Mouse (Mus musculus): ENCODE results near the gene Gm9913.

The Gm9913 gene

GRCm38 (mm10) chr2:125494831-125495812 lies 9.8 kb upstream of the Gm9913 start:
- ATAC-seq (ENCODE audit: insufficient number of reproducible peaks, low FRiP score, low TSS enrichment) = no peak

GRCm38 (mm10) chr2:125496696-125497095 lies 8.2 kb upstream of the Gm9913 start:
- 0 out of 2 replicates have a peak, but pooled peaks have one; percentile 22 for ATAC-seq (ENCODE audit: insufficient number of reproducible peaks, low FRiP score, low TSS enrichment)

GRCm38 (mm10) chr2:125498216-125498615 lies 6.7 kb upstream of the Gm9913 start:
- ATAC-seq (ENCODE audit: insufficient number of reproducible peaks, low FRiP score, low TSS enrichment) = no peak

- no peak for ATAC-seq (ENCODE audit: insufficient number of reproducible peaks, low FRiP score, low TSS enrichment)
Observed at GRCm38 (mm10) chr2:125501526-125501925, 3.4 kb upstream of the Gm9913 start.

GRCm38 (mm10) chr2:125505746-125506315 lies 942 bp downstream of the Gm9913 start:
- no peak for ATAC-seq (ENCODE audit: insufficient number of reproducible peaks, low FRiP score, low TSS enrichment)

- ATAC-seq (ENCODE audit: insufficient number of reproducible peaks, low FRiP score, low TSS enrichment) = no peak
Observed at GRCm38 (mm10) chr2:125506316-125507054, 1.6 kb downstream of the Gm9913 start.

- no peak for ATAC-seq (ENCODE audit: insufficient number of reproducible peaks, low FRiP score, low TSS enrichment)
Observed at GRCm38 (mm10) chr2:125507893-125508292, 3.0 kb downstream of the Gm9913 start, which contains the start of gene Fbn1. Gene Fbn1, minus strand, starts transcription at chr2:125507993.

GRCm38 (mm10) chr2:125508381-125508780 lies 3.5 kb downstream of the Gm9913 start:
- ATAC-seq (ENCODE audit: insufficient number of reproducible peaks, low FRiP score, low TSS enrichment) = no peak

GRCm38 (mm10) chr2:125510752-125511151 lies 5.9 kb downstream of the Gm9913 start:
- ATAC-seq (ENCODE audit: insufficient number of reproducible peaks, low FRiP score, low TSS enrichment) = no peak

- no peak for ATAC-seq (ENCODE audit: insufficient number of reproducible peaks, low FRiP score, low TSS enrichment)
Observed at GRCm38 (mm10) chr2:125511898-125512297, 7.0 kb downstream of the Gm9913 start.

GRCm38 (mm10) chr2:125512544-125512943 lies 7.7 kb downstream of the Gm9913 start:
- no peak for ATAC-seq (ENCODE audit: insufficient number of reproducible peaks, low FRiP score, low TSS enrichment)

- no peak for ATAC-seq (ENCODE audit: insufficient number of reproducible peaks, low FRiP score, low TSS enrichment)
Observed at GRCm38 (mm10) chr2:125514391-125514790, 9.5 kb downstream of the Gm9913 start.

- ATAC-seq (ENCODE audit: insufficient number of reproducible peaks, low FRiP score, low TSS enrichment) = no peak
Observed at GRCm38 (mm10) chr2:125515291-125516057, 10.6 kb downstream of the Gm9913 start.

GRCm38 (mm10) chr2:125516594-125516993 lies 11.7 kb downstream of the Gm9913 start:
- ATAC-seq (ENCODE audit: insufficient number of reproducible peaks, low FRiP score, low TSS enrichment) = no peak

GRCm38 (mm10) chr2:125525484-125525883 lies 20.6 kb downstream of the Gm9913 start:
- ATAC-seq (ENCODE audit: insufficient number of reproducible peaks, low FRiP score, low TSS enrichment) = no peak

GRCm38 (mm10) chr2:125526566-125526965 lies 21.7 kb downstream of the Gm9913 start:
- no peak for ATAC-seq (ENCODE audit: insufficient number of reproducible peaks, low FRiP score, low TSS enrichment)

GRCm38 (mm10) chr2:125530665-125531064 lies 25.8 kb downstream of the Gm9913 start:
- no peak for ATAC-seq (ENCODE audit: insufficient number of reproducible peaks, low FRiP score, low TSS enrichment)

GRCm38 (mm10) chr2:125539640-125540039 lies 34.8 kb downstream of the Gm9913 start:
- ATAC-seq (ENCODE audit: insufficient number of reproducible peaks, low FRiP score, low TSS enrichment) = no peak

GRCm38 (mm10) chr2:125540579-125540978 lies 35.7 kb downstream of the Gm9913 start:
- ATAC-seq (ENCODE audit: insufficient number of reproducible peaks, low FRiP score, low TSS enrichment) = no peak

GRCm38 (mm10) chr2:125541451-125541850 lies 36.6 kb downstream of the Gm9913 start:
- no peak for ATAC-seq (ENCODE audit: insufficient number of reproducible peaks, low FRiP score, low TSS enrichment)
